Mouse (Mus musculus): ENCODE results near the gene Rchy1.

The Rchy1 gene

DNA sequence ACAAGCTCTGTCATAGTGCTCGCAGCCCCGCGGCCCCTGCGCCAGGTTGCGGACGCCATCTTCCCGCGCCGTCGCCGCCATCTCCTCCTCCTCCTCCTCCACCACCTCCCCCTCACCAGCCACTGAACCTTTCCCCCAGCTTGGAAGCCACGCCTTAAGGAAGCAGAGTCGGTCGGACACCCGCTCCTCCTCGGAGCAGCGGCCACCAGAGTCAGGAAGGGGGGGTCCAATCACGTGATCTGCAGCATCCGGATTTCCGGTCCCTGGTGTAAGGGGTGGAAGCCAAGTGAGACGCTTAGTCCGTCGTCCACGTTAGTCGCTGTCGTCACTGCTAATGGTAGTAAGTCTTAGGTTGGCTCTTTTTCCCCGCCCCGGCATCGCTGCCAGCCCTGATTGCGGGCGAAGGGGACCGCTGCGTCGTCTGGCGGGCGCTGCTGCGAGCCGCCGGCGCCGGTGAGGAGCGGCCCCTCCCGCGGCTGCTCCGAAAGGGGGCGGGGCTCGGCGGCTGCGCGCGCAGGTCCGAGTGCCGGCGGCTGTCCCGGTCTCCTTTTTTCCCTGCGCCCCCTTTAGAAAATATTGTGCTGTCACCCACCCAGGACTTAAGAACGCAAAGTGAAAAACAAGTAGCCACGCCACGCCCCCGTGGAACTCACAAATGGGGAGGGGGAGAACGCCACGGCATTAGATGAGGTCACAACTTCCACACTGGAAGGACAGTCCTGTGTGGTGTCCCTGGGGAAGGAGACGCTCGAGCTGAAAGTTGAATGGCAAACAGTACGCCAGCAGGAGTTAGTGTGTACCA lies at the start of gene Rchy1:
Gene Rchy1, minus strand, starts transcription at position 430 of the 802 bp plus-strand sequence.
- peak; percentile 95 for DNase-seq (ENCODE audit: low read depth)

DNA sequence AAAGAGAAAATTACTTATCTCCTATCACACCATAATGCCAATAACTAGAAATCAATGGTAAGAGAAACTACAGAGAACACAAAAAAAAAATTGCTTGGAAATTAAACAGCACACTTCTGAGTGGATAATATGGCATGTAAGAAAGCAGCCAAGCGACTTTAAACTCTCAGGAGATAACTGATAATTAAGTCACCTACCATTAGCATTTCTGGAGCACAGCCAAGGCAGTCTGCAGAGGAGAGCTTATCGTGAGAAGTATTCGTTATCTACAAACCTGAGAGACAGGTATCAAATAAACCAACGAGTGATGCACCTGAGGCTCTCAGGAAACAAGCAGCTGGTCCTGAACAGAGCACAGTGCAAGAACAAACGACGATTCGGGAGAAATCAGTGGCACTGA lies 48.9 kb upstream of the Rchy1 start:
- no peak for DNase-seq (ENCODE audit: low read depth)

DNA sequence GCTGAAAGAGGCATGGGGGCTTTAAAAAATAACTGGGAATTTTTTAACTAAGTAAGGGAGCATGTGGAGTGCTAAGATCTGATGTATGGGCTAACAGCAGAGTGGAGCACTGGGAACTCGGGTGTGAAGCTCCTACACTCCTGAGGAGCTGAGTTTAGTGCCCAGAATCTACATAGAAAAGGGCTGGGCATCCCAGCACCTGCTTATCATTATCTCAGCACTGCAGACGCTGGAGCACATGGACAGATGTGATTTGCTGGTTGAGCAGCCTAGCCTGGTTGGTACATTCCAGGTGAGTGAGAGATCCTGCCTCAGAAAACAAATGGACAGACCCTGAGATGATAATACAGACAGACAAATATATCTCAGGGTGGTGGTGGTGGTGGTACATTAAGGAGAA lies 47.0 kb upstream of the Rchy1 start:
- no peak for DNase-seq (ENCODE audit: low read depth)

DNA sequence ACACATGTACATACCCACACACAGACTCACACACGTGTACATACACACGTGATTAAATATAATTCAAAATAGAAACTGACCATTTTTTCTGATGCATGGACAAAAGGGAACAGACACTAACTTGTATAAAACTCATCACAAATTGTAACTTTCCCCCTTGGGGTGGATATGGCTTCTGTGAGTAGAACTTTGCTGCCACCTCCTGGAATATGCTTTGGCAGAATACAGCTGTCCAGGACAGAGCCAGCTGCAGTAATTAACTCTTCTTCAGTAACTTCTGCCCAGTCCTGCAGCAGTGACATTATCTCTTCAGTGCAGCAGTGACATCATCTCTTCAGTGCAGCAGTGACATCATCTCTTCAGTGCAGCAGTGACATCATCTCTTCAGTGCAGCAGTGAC lies 40.1 kb upstream of the Rchy1 start:
- DNase-seq (ENCODE audit: low read depth), result peak; percentile 46

DNA sequence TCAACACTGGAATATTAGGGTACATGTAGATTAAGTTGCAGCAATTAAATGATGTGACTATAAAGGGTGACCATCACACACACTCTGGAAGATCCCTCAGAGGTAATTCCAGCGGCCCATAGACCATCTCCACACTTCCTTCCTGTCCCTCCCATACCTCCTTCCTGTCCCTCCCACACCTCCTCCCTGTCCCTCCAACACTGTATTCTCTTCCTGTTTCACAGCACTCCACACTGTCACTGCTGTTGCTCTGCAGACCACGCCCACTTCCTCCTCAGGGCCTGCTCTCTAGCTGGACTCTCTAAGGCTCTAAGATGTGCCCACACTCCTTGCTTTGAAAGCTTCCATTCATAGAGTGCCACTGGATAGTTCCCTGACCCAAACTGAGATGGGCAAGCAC lies 37.9 kb upstream of the Rchy1 start:
- peak; percentile 6 for DNase-seq (ENCODE audit: low read depth)

DNA sequence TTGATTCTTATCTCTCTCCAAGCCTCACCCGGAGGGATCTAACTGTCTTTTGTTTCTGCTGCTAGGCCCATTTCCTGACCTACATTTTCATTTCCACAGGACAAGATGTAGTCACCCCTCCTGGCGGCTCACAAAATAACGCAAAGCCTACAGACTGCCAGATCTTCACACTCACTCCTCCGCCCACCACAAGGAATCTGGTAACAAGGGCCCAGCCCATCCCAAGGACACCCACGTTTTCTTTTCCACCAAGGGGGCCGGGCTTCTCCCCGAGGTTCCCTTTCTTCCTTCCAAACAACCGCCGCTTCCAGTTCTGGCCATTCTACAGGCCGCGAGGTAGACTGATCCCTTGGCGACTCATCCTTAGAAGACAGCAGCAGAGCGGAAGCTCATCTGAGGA lies 31.7 kb upstream of the Rchy1 start:
- no peak for DNase-seq (ENCODE audit: low read depth)

DNA sequence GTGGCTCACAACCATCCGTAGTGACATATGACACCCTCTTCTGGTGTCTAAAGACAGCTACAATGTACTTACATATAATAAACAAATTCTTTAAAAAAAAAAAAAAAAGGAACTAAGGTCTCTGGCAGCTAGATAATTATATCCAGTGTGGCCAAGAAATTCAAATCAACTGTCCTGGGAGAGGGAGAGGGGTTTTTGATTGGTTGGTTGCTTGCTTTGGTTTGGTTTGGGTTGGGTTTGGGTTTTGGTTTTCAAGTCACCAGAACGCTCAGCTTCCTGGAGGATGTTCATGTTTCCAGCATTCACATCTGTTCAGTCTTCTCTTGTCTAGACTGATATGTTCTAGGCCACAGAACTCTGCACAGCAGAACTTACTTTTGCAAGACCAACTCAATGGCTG lies 30.2 kb upstream of the Rchy1 start:
- no peak for DNase-seq (ENCODE audit: low read depth)

DNA sequence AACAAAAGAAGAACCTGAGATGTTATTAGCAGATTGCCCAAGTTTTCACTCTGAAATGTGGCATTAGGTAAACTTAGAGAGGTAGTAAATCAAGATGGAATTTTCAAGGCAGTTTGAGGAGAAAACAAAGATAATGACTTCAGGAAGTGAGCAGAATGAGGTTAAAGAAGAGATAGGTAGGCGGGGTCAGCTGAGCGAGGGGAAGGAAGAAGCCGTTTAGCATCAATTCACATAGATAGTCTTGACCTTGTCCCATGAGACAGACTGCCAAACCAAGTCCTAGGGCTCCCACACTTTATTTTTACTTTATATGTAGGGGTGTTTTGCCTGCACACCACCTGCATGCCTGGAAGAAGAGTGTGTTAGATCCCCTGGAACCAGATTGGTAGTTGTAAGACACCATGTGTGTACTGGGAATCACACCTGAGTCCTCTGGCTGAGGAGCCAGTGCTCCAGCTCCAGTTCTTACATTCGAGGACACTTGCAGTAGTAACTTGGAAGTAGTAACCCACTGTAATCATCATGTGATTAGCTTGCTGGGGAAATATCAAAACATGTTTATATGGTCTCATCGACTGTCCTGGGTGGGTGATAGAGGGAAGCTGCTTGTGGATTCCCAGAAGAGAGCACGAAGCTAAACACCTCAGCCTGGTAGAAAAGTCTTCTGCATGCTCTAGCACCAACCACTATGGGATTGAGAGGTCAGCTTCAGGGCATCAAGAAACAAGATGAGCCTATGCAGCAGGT lies 28.5 kb upstream of the Rchy1 start:
- DNase-seq (ENCODE audit: low read depth), result no peak

DNA sequence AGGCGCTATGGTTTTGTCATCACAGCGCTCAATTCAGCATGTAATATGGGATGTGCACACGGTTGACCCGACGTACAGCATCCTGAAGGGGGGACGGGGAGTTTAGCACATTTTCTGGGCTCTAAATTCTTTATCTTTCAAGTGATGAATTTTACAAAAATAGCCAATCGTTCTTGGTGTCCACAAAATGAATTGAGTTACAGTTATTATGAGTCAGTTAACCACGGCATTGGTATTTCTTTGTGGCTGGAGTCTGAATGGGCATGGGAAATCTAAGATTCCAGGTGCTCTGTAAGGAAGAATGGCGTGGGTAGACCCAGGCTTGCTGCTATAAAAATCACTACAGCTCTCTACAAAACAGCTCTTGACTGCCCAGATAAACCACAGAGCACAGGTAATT lies 26.4 kb upstream of the Rchy1 start:
- no peak for DNase-seq (ENCODE audit: low read depth)

DNA sequence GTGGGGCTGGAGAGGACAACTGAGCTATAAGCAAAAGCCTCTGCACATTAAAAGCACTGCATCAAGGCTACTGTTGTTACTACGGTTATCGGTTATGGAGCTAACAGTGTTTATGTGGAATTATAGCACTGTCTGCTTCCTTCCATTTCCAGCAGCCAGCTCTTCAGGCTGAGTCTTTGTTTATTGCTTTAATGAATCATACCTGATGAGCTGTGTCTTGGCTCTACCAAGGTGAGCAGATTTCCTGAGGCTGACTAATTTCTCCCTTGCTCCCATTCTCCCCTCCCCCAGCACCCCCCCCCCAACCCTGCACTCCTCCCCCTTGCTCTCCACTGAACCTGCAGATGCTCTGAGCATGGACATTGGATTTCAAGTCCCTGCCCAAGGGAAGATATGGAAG lies 24.9 kb upstream of the Rchy1 start:
- no peak for DNase-seq (ENCODE audit: low read depth)

DNA sequence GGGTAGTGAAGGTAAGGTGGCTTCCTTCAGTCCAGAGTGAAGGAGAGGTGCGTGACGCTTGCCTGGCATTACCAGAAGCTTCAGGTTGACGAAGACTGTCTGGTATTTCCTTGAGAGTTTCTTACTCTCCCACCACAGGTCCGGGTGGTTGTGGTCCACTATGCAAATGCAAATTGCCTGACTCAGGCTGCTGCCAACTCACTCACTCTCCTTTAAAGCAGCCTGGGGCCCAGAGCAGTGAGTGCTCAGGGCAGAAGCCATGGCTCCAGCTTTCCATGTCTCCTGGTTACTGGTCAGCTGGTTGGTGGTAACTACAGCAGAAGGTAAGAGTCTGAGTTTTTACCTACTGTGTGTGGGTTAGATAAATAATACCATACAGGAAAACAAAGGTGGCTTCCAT lies 24.4 kb upstream of the Rchy1 start, which contains the start of gene Odaph:
Gene Odaph, plus strand, starts transcription at position 240 of the 400 bp plus-strand sequence.
- DNase-seq (ENCODE audit: low read depth), result no peak

DNA sequence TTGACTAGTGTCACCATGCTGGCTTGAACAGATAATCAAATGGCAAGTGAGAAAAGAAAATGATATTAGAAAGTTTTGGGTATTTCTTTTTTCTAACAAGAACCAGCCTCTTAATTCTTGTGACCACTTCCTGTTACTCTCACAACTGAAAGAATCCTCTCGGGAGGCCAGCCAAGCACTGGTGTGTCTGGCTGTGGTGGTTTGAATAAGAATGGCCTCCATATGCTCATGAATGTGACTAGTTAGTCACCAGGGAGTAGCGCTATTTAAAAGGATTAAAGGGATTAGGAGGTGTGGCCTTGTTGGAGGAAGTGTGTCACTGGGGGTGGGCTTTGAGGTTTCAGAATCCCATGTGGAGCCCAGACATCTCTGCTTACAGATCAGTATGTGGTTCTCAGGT lies 22.9 kb upstream of the Rchy1 start:
- DNase-seq (ENCODE audit: low read depth), result no peak

DNA sequence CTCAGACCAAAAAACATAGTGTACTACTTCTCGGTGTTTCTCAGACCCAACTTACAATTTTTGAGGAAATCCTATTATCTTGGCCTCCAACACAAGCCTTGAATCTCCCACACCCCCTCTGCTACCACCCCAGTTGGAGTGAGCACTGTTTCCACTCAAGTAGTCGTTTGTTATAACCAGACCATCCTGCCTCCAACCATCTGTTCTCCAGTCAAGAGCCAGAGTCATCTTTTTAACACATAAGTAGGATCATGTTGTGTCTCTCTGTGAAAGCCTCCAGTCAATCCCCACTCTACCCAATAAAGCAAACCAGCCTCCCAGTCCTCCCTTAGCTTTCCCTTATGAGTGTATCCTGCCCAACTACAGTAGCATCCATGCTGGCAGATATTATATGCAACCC lies 20.6 kb upstream of the Rchy1 start:
- no peak for DNase-seq (ENCODE audit: low read depth)

DNA sequence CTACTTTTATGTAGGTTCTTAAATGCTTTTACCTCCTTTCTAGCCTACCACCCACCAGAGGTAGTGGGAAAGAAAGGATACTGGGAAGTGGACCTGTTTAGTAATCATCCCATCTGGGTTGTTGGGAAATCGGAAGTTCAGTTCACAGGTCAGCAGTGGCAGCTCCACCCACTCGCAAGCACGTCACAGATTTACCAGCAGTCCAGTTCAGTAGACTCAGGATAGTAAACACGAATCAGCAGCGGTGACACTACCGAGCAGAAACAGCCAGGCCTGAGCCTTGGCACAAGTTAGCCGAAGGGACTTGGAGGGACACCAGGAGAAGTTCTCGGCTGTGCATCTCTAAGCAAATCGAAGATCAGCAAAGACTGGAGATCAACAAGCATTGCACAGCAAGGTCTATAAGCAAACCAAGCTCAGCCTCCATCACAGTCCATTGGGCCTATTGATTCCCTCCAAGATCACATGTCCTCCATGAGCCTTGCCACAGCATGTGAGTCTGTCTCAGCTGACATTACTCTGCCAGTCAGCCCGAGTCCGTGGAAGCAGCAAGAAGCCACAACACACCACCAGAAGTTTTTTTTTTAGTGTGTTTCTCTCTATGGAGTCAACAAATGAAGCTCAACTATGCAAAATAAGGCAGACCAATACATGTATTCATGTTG lies 18.4 kb upstream of the Rchy1 start:
- DNase-seq (ENCODE audit: low read depth), result no peak

DNA sequence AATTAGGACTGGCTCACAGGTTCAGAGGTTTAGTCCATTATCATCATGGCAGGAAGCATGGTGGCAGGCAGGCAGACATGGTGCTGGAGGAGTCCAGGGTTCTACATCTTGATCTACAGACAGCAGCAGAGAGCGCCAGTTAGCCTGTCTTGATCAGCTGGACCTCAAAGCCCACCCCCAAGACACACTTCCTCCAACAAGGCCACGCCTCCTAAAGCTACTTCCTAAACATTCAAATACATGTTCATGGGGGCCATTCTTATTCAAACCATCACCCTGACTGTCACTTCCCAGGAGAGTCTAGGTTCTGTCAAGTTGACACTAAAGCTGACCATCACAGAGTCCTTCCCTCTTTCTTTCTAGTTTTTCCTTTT lies 14.5 kb upstream of the Rchy1 start:
- DNase-seq (ENCODE audit: low read depth), result no peak

DNA sequence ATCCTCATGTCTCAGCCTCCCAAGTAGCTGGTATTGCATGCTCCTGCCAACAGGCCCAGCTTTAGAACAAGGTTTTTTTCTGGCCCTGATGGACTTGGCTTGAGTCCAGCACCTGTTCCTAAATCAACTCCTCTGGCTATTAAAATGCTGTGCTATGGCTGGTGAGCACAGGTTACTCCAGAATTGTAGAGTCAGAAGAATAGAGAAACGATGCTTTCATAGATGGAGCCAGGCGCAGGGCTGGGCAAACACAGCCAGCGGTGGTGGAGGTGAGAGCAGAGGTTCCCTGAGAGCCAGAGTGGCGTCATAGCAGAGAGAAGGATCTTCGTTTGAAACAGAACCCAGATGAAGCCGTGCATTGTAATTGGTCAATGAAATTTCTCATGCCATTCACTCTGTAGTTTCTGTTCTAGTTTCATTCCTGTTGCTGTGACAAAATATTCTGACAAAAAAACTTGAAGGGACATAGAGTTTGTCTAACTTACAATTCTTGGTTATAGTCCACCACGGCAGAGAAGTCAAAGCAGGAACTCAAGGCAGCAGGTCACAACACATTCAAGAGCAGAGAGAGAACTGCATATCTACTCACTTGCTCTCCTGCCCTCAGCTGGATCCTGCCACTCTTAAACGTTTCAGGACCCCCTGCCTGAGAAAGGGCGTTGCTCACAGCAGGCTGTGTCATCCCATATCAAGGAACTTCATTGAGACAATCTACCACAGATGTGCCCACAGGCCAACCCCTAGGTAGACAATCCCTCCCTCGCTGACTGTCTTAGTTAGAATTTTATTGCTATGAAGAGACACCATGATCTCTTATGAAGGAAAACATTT lies 13.9 kb upstream of the Rchy1 start:
- DNase-seq (ENCODE audit: low read depth), result no peak

DNA sequence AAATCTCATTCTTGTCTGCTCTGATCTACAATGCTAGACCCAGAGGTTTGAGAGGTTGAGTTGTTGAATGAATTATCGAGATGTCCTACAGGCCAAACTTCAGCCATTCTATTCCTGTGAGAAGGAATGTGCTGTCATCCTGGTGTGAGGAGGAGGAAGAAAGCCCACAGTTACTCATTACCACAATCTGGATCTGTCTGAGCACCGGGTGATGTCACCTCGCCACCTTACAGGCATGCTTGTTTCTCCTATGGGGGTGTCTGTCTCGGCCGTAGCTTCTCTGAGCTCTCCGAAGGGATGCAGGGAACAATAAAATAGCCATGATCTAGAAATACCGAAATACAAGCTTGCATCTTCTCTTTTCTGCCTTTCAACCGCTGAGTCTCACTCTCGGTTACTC lies 12.9 kb upstream of the Rchy1 start:
- DNase-seq (ENCODE audit: low read depth), result no peak

DNA sequence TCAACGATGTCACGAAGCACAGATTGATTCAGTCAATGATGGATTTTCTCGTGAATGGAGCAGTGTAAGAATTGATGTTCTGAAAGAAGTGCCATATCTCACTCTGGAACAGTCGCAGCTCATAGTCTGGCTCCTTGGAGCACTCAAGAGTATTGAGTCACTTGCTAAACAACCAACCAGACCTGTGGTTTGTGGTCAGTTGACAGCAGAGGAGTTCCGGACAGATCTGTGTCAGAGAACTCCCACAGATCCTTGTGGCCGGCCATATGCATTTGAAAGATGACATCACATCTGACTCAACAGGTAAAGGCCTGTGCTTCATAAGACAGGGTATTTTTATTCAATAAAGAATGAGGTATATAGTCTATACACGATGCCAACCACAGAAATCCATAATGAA lies 11.1 kb upstream of the Rchy1 start:
- no peak for DNase-seq (ENCODE audit: low read depth)

DNA sequence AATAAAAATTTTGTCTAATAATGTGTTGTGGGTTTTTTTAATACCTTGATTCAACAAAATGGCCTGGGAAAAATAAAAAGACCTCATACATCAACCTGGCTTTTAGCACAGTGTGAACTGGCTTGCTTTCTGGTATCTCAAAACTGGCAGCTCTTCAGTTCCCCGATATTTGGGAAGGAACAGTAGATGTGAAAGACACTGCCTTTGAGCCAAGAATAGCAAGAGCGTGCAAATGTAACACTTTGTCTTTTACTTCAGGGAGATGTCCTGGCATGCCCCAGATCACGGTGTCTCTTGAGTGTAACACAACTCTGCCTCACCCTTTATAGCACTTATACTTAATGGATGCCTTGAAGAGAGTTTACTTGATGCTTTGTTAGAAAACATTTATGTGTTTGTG lies 9.2 kb upstream of the Rchy1 start:
- DNase-seq (ENCODE audit: low read depth), result no peak

DNA sequence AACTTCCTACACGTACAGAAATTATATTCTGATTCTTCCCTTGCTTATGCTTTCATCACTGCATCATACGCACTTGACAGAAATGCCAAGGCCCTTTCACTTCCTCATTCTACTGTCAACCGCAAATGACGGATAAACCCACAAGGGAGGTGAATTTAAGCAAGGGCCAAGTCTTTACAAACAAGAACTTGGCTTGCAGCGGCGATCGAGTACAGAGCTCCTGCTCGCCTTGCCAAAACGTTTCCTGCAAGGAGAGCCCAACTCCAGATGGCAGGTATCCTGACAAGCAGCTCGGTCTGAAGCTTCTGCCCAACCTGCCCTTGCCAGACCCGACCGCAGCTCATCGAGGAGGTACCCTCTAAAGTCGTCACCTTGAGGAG lies 619 bp downstream of the Rchy1 start:
- DNase-seq (ENCODE audit: low read depth), result peak; percentile 94

DNA sequence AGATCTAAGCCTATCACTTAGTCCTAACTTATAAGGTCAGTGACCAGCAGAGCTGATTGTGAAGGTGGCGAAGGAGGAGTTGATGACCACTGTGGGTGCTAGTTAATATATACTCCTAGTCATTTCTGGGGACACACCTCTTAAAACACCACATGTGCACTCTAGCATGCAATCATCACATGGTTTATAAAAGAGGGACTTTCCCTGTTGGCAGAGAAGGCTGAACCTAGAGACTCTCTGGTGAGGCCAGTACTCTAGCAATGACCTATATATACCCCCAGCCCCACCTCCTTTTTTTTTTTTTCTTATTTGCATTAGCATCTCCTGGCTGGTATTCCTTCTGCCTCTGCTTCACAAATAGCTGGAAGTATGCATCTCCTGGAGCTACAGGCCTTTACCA lies 1.5 kb downstream of the Rchy1 start:
- peak; percentile 71 for DNase-seq (ENCODE audit: low read depth)

DNA sequence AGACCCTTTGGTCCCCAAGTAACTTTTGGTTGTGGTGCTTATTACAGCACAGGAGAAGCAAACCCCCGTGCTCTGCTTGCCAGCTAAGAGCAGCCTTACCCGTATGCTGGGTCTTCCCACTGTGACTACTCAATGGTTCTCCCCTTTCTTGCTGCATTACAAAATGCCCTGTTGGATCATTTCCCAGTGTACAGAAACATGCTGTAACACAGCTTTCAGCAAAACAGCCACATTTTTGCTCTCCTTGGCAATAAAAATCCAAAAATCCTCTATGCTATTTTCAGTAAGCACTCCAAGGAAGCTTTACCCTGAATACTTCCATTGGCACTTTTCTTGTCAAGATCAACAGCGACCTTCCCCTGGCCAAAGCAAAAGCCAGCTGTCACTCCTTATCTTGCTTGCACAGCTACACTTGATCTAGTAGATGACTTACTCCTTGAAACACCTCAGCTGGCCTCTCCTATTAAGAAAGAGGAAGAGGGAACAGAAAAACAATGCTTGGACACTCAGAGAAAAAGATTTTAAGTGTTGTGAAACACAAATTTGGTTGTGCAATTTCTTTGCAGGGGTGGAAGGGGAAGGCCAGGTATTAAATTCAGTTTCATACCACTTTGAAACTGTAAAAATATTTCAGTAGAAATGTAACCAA lies 2.1 kb downstream of the Rchy1 start:
- DNase-seq (ENCODE audit: low read depth), result peak; percentile 84
